Mouse (Mus musculus) spleen, postnatal 36 days (tissue): Measurements from ENCODE around the gene Cd3e.

Experiments
- DNase-seq, 2 experiments: peaks; one replicate each; pipeline ENCODE4 v3.0.0; 2022; ENCODE audit warnings: low spot score in 2 of 2, mixed read lengths in 1 of 2

The Cd3e gene

GRCm38 (mm10) chr9:45018031-45018430, 8.6 kb upstream of the Cd3e start:
- DNase-seq = no peak

- no peak for DNase-seq
These were observed 6.4 kb upstream of the Cd3e start for GRCm38 (mm10) chr9:45015841-45016240.

GRCm38 (mm10) chr9:45014879-45015278, 5.5 kb upstream of the Cd3e start:
- no peak for DNase-seq

- DNase-seq = no peak
These were observed 1.9 kb upstream of the Cd3e start for GRCm38 (mm10) chr9:45011291-45011690.

GRCm38 (mm10) chr9:45010461-45010860, 1.0 kb upstream of the Cd3e start:
- peak; percentile 20 for DNase-seq

GRCm38 (mm10) chr9:45008342-45008741, 1.1 kb downstream of the Cd3e start:
- no peak for DNase-seq

GRCm38 (mm10) chr9:45007404-45007803, 2.0 kb downstream of the Cd3e start:
- DNase-seq = no peak

GRCm38 (mm10) chr9:45000249-45000648, 9.2 kb downstream of the Cd3e start:
- DNase-seq = no peak

- no peak for DNase-seq
These were observed 9.7 kb downstream of the Cd3e start for GRCm38 (mm10) chr9:44999776-45000175.

GRCm38 (mm10) chr9:44999171-44999570, 10.3 kb downstream of the Cd3e start:
- DNase-seq = no peak

- DNase-seq = no peak
These were observed 11.3 kb downstream of the Cd3e start for GRCm38 (mm10) chr9:44998138-44998537.

- no peak for DNase-seq
These were observed 12.8 kb downstream of the Cd3e start for GRCm38 (mm10) chr9:44996590-44996989.

- no peak for DNase-seq
These were observed 14.5 kb downstream of the Cd3e start for GRCm38 (mm10) chr9:44994962-44995361.

GRCm38 (mm10) chr9:44993268-44993667, 16.2 kb downstream of the Cd3e start:
- DNase-seq = no peak

- DNase-seq = no peak
These were observed 17.2 kb downstream of the Cd3e start for GRCm38 (mm10) chr9:44992271-44992670.

GRCm38 (mm10) chr9:44991821-44992220, 17.6 kb downstream of the Cd3e start:
- DNase-seq = no peak

GRCm38 (mm10) chr9:44986976-44987375, 22.5 kb downstream of the Cd3e start:
- DNase-seq = peak in 1 of 2 experiments; percentile 13

GRCm38 (mm10) chr9:44986242-44986781, 23.1 kb downstream of the Cd3e start:
- peak; percentile 89 for DNase-seq

GRCm38 (mm10) chr9:44985721-44986161, 23.7 kb downstream of the Cd3e start:
- peak in 1 of 2 experiments; percentile 18 for DNase-seq

GRCm38 (mm10) chr9:44983001-44983400, 26.4 kb downstream of the Cd3e start:
- no peak for DNase-seq

- DNase-seq = no peak
These were observed 26.9 kb downstream of the Cd3e start for GRCm38 (mm10) chr9:44982531-44982930.

GRCm38 (mm10) chr9:44982081-44982480, 27.3 kb downstream of the Cd3e start:
- DNase-seq = no peak

- peak in 1 of 2 experiments; percentile 22 for DNase-seq
These were observed 27.8 kb downstream of the Cd3e start, which contains the start of gene Cd3d for GRCm38 (mm10) chr9:44981676-44982075. TSS of gene Cd3d (plus strand) at chr9:44981786.

- no peak for DNase-seq
These were observed 28.3 kb downstream of the Cd3e start for GRCm38 (mm10) chr9:44981104-44981503.
